Mouse (Mus musculus): Measurements from ENCODE around the gene Npdc1. TPM values are rescaled to one million over a fixed set of nuclear protein-coding genes. Genes with fewer than 3 reads are reported as not detected.

Gene Npdc1
- polyA plus RNA-seq (2014; fragmentation: Nextera tagmentation; extraction: Ambion mirVana), result 29.3 and 29.5 TPM in 2 replicates

DNA sequence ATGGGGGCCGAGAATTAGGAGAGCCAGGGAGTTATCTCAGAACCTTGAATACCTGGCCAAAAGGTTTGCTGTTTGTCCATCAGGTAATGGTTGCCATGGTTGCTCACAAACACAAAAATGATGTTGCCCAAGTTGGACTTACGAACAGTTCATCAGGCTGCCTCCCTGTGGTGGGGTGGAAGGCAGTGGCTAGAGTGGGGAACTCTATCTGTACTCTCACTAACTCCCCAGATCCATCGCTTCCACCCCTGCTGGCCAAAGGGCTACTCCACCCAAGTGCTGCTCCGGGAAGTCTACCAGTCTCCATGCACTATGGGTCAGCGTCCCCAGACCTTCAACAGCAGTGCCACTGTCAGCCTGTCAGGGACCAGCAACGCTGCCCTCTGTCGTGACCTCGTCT, at the start of gene Npdc1:
Gene Npdc1, plus strand, starts transcription at position 301 of the 400 bp plus-strand sequence.
- Histone ChIP-seq H3K4me1 (ENCODE audit: control insufficient read depth in 2 of 2, insufficient read depth in 2 of 2, low read length in 2 of 2) (peaks cover 9 to 24% of the 10 kb centered on the region in 2 experiments), H3K9me3 (ENCODE audit: control insufficient read depth, low read length) (no peaks in the 10 kb centered on the region), H3K4me3 (ENCODE audit: control insufficient read depth in 1 of 2, insufficient read depth in 1 of 2, low read depth in 1 of 2, low read length in 2 of 2) (no peak within 1 kb of the TSS), H3K9ac (ENCODE audit: low read length) (no peak within 1 kb of the TSS), H3K36me3 (ENCODE audit: control insufficient read depth, insufficient read depth, low read length) (no peaks in the 10 kb centered on the region), H3K4me2 (ENCODE audit: low read length) (no peak within 1 kb of the TSS), H3K27ac (replicated peaks in 1 of 2; ENCODE audit: control insufficient read depth in 1 of 2, insufficient read depth in 1 of 2, low read depth in 2 of 2, low read length in 2 of 2) (no peak within 1 kb of the TSS), H3K27me3 (ENCODE audit: control insufficient read depth, insufficient read depth, low read length) (peaks cover 96% of the 10 kb centered on the region)
- 53% methylated on average over 8 of the region's 8 CpGs for WGBS
- ATAC-seq (ENCODE audit: insufficient number of reproducible peaks, insufficient read depth, low FRiP score, low read depth), result no peak

DNA sequence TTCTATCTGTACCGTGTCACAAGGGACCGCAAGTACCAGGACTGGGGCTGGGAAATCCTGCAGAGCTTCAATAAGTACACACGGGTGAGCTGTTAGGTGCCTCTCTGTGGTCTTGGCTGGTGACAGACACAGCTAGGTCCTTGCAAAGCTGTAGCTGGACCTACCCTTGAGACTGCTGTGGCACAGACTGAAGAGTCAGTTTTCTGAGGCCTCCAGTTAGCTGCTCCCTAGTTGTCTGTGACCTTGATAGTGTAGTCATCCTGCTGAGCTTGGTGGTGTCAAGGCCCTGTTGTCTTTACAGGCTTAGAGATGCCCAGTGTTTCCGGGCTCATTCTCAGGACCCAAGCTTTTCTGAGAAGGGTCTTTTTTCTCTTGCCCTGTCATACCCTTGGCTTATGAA, 49.7 kb upstream of the Npdc1 start:
- 94% methylated on average over 4 of the region's 4 CpGs for WGBS
- ATAC-seq (ENCODE audit: insufficient number of reproducible peaks, insufficient read depth, low FRiP score, low read depth), result no peak
- H3K4me1 ChIP-seq (ENCODE audit: control insufficient read depth in 2 of 2, insufficient read depth in 2 of 2, low read length in 2 of 2), result no peaks in the 10 kb centered on the region
- H3K27ac ChIP-seq (replicated peaks in 1 of 2; ENCODE audit: control insufficient read depth in 1 of 2, insufficient read depth in 1 of 2, low read depth in 2 of 2, low read length in 2 of 2), result no peak overlapping the region
- peaks cover 95% of the 10 kb centered on the region for H3K36me3 ChIP-seq (ENCODE audit: control insufficient read depth, insufficient read depth, low read length)
- no peaks in the 10 kb centered on the region for H3K9me3 ChIP-seq (ENCODE audit: control insufficient read depth, low read length)
- no peaks in the 10 kb centered on the region for H3K27me3 ChIP-seq (ENCODE audit: control insufficient read depth, insufficient read depth, low read length)
- H3K9ac ChIP-seq (ENCODE audit: low read length), result no peak overlapping the region
- H3K4me2 ChIP-seq (ENCODE audit: low read length), result no peak overlapping the region
- no peak overlapping the region for H3K4me3 ChIP-seq (ENCODE audit: control insufficient read depth in 1 of 2, insufficient read depth in 1 of 2, low read depth in 1 of 2, low read length in 2 of 2)

DNA sequence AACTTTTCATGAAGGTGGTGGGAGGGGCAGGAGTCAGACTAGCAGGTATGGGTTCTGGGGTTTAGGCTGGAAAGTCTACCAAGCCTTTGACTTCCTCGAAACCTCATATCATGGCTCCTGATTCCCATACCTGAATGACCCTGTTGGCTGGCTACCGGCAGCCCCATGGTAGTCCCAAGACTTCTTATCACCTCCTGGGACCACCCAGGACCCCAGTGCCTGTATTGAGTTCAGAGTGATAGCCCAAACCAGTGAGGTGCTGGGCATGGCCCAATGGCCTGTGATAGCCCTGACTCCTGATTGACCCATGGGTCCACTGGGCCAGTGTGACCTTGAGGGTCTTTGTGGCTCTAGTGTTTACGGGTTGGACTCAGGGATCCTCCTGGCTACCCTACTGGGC, 48.5 kb upstream of the Npdc1 start:
- no peak overlapping the region for H3K9ac ChIP-seq (ENCODE audit: low read length)
- no peaks in the 10 kb centered on the region for H3K27me3 ChIP-seq (ENCODE audit: control insufficient read depth, insufficient read depth, low read length)
- no peak overlapping the region for H3K27ac ChIP-seq (replicated peaks in 1 of 2; ENCODE audit: control insufficient read depth in 1 of 2, insufficient read depth in 1 of 2, low read depth in 2 of 2, low read length in 2 of 2)
- peaks cover 2 to 6% of the 10 kb centered on the region in 2 experiments; a peak in 3 of 4 replicates for H3K4me1 ChIP-seq (ENCODE audit: control insufficient read depth in 2 of 2, insufficient read depth in 2 of 2, low read length in 2 of 2)
- no peak for ATAC-seq (ENCODE audit: insufficient number of reproducible peaks, insufficient read depth, low FRiP score, low read depth)
- WGBS, result 98% methylated on average over 3 of the region's 3 CpGs
- H3K4me2 ChIP-seq (ENCODE audit: low read length), result no peak overlapping the region
- peaks cover 83% of the 10 kb centered on the region for H3K36me3 ChIP-seq (ENCODE audit: control insufficient read depth, insufficient read depth, low read length)
- no peaks in the 10 kb centered on the region for H3K9me3 ChIP-seq (ENCODE audit: control insufficient read depth, low read length)
- no peak overlapping the region for H3K4me3 ChIP-seq (ENCODE audit: control insufficient read depth in 1 of 2, insufficient read depth in 1 of 2, low read depth in 1 of 2, low read length in 2 of 2)

DNA sequence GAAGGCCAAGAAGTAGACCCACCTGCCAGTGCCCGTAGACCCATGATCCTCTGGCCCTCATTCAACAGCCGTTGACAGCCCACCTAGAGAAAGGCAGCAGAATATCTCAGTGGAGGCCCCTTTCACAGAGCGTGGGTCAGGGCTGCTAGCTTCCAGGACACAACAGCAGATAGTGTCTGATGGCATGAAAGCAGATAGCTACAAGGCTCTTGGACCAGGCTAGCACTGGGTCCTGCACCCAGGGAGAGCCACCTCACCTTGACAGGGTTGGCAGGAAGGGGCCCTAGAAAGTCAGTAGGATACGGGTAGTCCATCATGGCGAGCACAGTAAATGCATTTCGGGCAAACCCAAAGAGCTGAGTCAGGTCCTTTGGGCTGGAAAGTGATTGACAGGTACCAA, 44.9 kb upstream of the Npdc1 start:
- no peaks in the 10 kb centered on the region for H3K27me3 ChIP-seq (ENCODE audit: control insufficient read depth, insufficient read depth, low read length)
- ATAC-seq (ENCODE audit: insufficient number of reproducible peaks, insufficient read depth, low FRiP score, low read depth), result no peak
- WGBS, result 85% methylated on average over 6 of the region's 6 CpGs
- no peak overlapping the region for H3K9ac ChIP-seq (ENCODE audit: low read length)
- H3K4me1 ChIP-seq (ENCODE audit: control insufficient read depth in 2 of 2, insufficient read depth in 2 of 2, low read length in 2 of 2), result peaks cover 10 to 14% of the 10 kb centered on the region in 2 experiments
- H3K9me3 ChIP-seq (ENCODE audit: control insufficient read depth, low read length), result no peaks in the 10 kb centered on the region
- H3K4me3 ChIP-seq (ENCODE audit: control insufficient read depth in 1 of 2, insufficient read depth in 1 of 2, low read depth in 1 of 2, low read length in 2 of 2), result no peak overlapping the region
- no peak overlapping the region for H3K27ac ChIP-seq (replicated peaks in 1 of 2; ENCODE audit: control insufficient read depth in 1 of 2, insufficient read depth in 1 of 2, low read depth in 2 of 2, low read length in 2 of 2)
- H3K4me2 ChIP-seq (ENCODE audit: low read length), result no peak overlapping the region
- H3K36me3 ChIP-seq (ENCODE audit: control insufficient read depth, insufficient read depth, low read length), result peaks cover 50% of the 10 kb centered on the region

DNA sequence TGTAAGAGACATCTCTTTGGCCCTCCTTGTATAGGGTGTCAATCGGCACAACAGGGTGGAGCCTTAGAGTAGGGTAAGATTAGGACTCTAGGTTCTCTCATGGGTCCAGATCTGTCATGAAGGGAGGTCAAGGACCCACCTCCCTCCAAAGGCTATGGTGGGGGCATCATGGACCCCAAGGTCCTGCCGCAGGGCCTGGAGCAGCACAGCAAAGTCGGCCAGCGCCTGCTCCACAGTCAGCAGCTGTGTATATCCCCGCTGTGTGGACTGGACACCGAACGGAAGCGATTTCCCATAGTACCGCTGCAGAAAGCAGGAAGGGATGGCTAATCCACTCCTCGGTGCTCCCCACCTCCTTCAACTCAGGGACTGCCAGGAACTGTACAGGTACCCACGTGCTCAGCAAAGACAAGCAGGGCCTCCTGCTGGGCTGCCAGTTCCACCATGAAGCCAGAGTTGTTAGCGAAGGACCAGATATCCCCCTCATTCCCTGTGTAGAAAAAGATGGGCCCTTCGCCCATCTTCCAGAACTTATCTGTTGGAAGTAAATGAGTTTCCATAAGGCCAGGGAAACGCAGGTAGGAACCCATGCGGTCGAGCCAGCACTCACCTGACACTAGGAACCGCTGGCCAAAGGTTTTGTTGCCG, 43.6 kb upstream of the Npdc1 start:
- H3K9me3 ChIP-seq (ENCODE audit: control insufficient read depth, low read length), result no peaks in the 10 kb centered on the region
- peaks cover 42% of the 10 kb centered on the region for H3K36me3 ChIP-seq (ENCODE audit: control insufficient read depth, insufficient read depth, low read length)
- H3K27ac ChIP-seq (replicated peaks in 1 of 2; ENCODE audit: control insufficient read depth in 1 of 2, insufficient read depth in 1 of 2, low read depth in 2 of 2, low read length in 2 of 2), result no peak overlapping the region
- peak overlapping the region; percentile 67 for H3K9ac ChIP-seq (ENCODE audit: low read length)
- H3K4me3 ChIP-seq (ENCODE audit: control insufficient read depth in 1 of 2, insufficient read depth in 1 of 2, low read depth in 1 of 2, low read length in 2 of 2), result peak overlapping the region; percentile 54 to 56
- WGBS, result 39% methylated on average over 18 of the region's 18 CpGs
- peak overlapping the region; percentile 83 for H3K4me2 ChIP-seq (ENCODE audit: low read length)
- no peaks in the 10 kb centered on the region for H3K27me3 ChIP-seq (ENCODE audit: control insufficient read depth, insufficient read depth, low read length)
- H3K4me1 ChIP-seq (ENCODE audit: control insufficient read depth in 2 of 2, insufficient read depth in 2 of 2, low read length in 2 of 2), result peaks cover 10 to 14% of the 10 kb centered on the region in 2 experiments
- ATAC-seq (ENCODE audit: insufficient number of reproducible peaks, insufficient read depth, low FRiP score, low read depth), result peak; percentile 11; the same call in 1 of the 2 replicates

DNA sequence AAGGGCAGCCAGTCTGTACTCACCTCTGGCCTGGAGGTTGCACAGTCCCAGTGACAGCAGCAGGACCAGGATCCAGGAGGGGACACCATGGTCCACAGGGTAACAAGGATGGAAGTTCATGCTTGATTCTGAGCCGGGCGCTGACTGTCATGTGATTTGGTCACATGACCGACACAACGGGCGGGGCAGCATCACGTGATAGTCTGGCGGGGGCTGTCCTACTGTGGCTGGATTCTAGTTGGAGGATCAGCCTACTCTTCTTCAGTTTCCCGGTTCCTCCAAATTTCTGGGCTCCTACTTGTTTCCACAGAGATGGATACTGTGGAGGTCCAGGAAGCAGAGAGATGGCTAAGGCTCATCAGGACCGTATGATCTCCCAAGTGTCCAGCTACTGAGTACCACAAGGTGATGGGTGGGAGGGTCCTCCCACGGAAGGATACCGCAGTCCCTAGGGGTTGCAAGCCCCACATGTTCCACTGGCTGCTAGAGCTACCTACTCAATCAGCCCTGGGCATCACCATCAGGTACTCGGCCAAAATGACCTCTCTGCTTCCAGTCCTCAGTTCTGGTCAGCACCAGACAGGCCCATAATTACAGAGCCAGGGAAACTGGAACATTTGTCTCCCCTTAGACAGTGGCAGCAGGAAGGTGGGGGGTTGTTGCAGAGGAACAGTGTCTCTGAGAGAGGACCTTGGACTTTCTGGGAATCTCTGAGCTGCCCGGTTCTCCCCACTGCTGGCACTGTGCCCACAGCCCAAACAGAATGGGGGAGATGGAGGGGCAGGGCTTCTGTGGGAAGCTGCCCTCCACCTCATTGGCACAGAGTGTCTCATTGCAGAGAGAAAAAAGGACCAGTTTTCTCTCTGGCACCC, 42.7 kb upstream of the Npdc1 start, which contains the start of gene Dpp7:
Gene Dpp7, minus strand, starts transcription at position 152 of the 872 bp plus-strand sequence.
- Histone ChIP-seq H3K36me3 (ENCODE audit: control insufficient read depth, insufficient read depth, low read length) (peaks cover 33% of the 10 kb centered on the region), H3K4me3 (ENCODE audit: control insufficient read depth in 1 of 2, insufficient read depth in 1 of 2, low read depth in 1 of 2, low read length in 2 of 2) (peak within 1 kb of the TSS; percentile 54 to 56), H3K9ac (ENCODE audit: low read length) (peak within 1 kb of the TSS; percentile 67), H3K4me2 (ENCODE audit: low read length) (peak within 1 kb of the TSS; percentile 83), H3K27ac (replicated peaks in 1 of 2; ENCODE audit: control insufficient read depth in 1 of 2, insufficient read depth in 1 of 2, low read depth in 2 of 2, low read length in 2 of 2) (no peak within 1 kb of the TSS), H3K27me3 (ENCODE audit: control insufficient read depth, insufficient read depth, low read length) (no peaks in the 10 kb centered on the region), H3K4me1 (ENCODE audit: control insufficient read depth in 2 of 2, insufficient read depth in 2 of 2, low read length in 2 of 2) (peaks cover 10 to 14% of the 10 kb centered on the region in 2 experiments), H3K9me3 (ENCODE audit: control insufficient read depth, low read length) (no peaks in the 10 kb centered on the region)
- 5% methylated on average over 13 of the region's 13 CpGs for WGBS
- ATAC-seq (ENCODE audit: insufficient number of reproducible peaks, insufficient read depth, low FRiP score, low read depth), result peak; percentile 80

DNA sequence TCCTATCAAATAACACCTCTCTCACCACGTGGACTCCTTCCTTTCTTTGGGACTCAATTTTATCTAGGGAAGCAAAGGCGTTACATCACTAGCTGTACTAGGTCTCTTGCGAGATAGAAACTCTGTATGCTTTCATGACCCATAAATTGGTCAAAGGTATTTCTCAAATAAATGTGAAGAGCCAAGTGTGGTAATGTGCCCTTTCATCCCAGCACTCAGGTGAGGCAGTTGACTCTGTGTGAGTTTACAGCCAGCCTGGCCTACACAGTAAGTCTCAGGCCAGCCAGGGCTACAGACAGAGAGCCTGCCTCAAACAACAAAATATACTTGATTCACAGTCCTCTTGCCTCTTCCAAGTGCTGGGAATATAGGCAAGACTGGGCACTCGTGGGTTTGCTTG, 39.3 kb upstream of the Npdc1 start:
- Histone ChIP-seq H3K27me3 (ENCODE audit: control insufficient read depth, insufficient read depth, low read length) (peaks cover 15% of the 10 kb centered on the region), H3K9ac (ENCODE audit: low read length) (no peak overlapping the region), H3K4me3 (ENCODE audit: control insufficient read depth in 1 of 2, insufficient read depth in 1 of 2, low read depth in 1 of 2, low read length in 2 of 2) (no peak overlapping the region), H3K4me2 (ENCODE audit: low read length) (no peak overlapping the region), H3K36me3 (ENCODE audit: control insufficient read depth, insufficient read depth, low read length) (0 out of 2 replicates have a peak, but pooled peaks cover 12% of the 10 kb centered on the region), H3K4me1 (ENCODE audit: control insufficient read depth in 2 of 2, insufficient read depth in 2 of 2, low read length in 2 of 2) (peaks cover 13 to 14% of the 10 kb centered on the region in 2 experiments), H3K9me3 (ENCODE audit: control insufficient read depth, low read length) (no peaks in the 10 kb centered on the region), H3K27ac (replicated peaks in 1 of 2; ENCODE audit: control insufficient read depth in 1 of 2, insufficient read depth in 1 of 2, low read depth in 2 of 2, low read length in 2 of 2) (no peak overlapping the region)
- WGBS, result 69% methylated on average over 4 of the region's 4 CpGs
- no peak for ATAC-seq (ENCODE audit: insufficient number of reproducible peaks, insufficient read depth, low FRiP score, low read depth)
